Mouse (Mus musculus) midbrain, postnatal 0 days (tissue): ENCODE measurements around the gene Tgfa. TPM values are rescaled to one million over a fixed set of nuclear protein-coding genes. Genes with fewer than 3 reads are reported as not detected.

Experiments
- ATAC-seq: fragments of 200-750 bp; cut with Nextera tagmentation; 2 replicates; pipeline ENCODE4 v1.8.0; 2017; ENCODE audit warnings: moderate number of reproducible peaks, mild to moderate bottlenecking, moderate TSS enrichment, moderate library complexity; ENCODE audit not compliant: low FRiP score
- DNase-seq: peaks from one replicate; pipeline ENCODE4 v3.0.0-alpha.2; 2015; ENCODE audit warnings: low spot score
- H3K27ac ChIP-seq: fragments of 300-500 bp; sonication (generic); 2 replicates; pipeline ENCODE4 v1.5.1; 2014; ENCODE audit warnings: low read depth, mild to moderate bottlenecking, low read length, mixed read lengths
- H3K27me3 ChIP-seq: fragments of 300-500 bp; sonication (generic); 2 replicates; pipeline ENCODE4 v1.6.1; 2014; ENCODE audit warnings: low read length, control low read depth, mixed read lengths; ENCODE audit not compliant: insufficient read depth
- H3K36me3 ChIP-seq: fragments of 300-500 bp; sonication (generic); 2 replicates; pipeline ENCODE4 v1.6.1; 2014; ENCODE audit warnings: low read length, control low read depth, mixed read lengths; ENCODE audit not compliant: insufficient read depth
- H3K4me1 ChIP-seq: fragments of 300-500 bp; sonication (generic); 2 replicates; pipeline ENCODE4 v1.6.1; 2014; ENCODE audit warnings: mild to moderate bottlenecking, control low read depth, antibody characterized with exemption, low read length, mixed read lengths; ENCODE audit not compliant: insufficient read depth
- H3K4me2 ChIP-seq: fragments of 300-500 bp; sonication (generic); 2 replicates; pipeline ENCODE4 v1.6.1; 2014; ENCODE audit warnings: low read depth, mild to moderate bottlenecking, low read length, mixed read lengths; ENCODE audit not compliant: poor library complexity, severe bottlenecking
- H3K4me3 ChIP-seq: fragments of 300-500 bp; sonication (generic); 2 replicates; pipeline ENCODE4 v1.5.1; 2014; ENCODE audit warnings: low read depth, mild to moderate bottlenecking, low read length, moderate library complexity
- H3K9ac ChIP-seq: fragments of 300-500 bp; sonication (generic); replicated peaks from 2 replicates; pipeline ENCODE4 v1.6.1; 2014; ENCODE audit warnings: mild to moderate bottlenecking, low read length, moderate library complexity, mixed read lengths; ENCODE audit not compliant: poor library complexity, severe bottlenecking
- H3K9me3 ChIP-seq: fragments of 300-500 bp; sonication (generic); 2 replicates; pipeline ENCODE4 v1.6.1; 2016; ENCODE audit warnings: low read length, control low read depth
- CTCF ChIP-seq: IDR thresholded peaks from 2 replicates; pipeline ENCODE4 v1.5.1; 2016; ENCODE audit warnings: antibody characterized with exemption, mild to moderate bottlenecking
- WGBS: fragments of 180-500 bp; shearing (Covaris S2); extraction: QIAGEN DNeasy Blood & Tissue Kit; methylation state at CpG from one replicate; pipeline ENCODE4 v1.1.7; 2014; 5-methylcytosine and 5-hydroxymethylcytosine counted together
- polyA plus RNA-seq: library from polyadenylated mRNA; unstranded; fragments of >200 nt; fragmentation: Nextera tagmentation; extraction: Ambion mirVana; gene quantifications from 2 replicates; pipeline ENCODE4 v1.2.1, GENCODE M21; 2015
- total RNA-seq: library from RNA; depleted of rRNA; stranded (reverse); fragments of >200 nt; gene quantifications from 2 replicates; pipeline ENCODE4 v1.2.3, GENCODE M21; 2014

Tgfa gene
- total and polyA plus RNA-seq, 2 experiments from 2014 or later, result 16.8 to 37.1 TPM

DNA sequence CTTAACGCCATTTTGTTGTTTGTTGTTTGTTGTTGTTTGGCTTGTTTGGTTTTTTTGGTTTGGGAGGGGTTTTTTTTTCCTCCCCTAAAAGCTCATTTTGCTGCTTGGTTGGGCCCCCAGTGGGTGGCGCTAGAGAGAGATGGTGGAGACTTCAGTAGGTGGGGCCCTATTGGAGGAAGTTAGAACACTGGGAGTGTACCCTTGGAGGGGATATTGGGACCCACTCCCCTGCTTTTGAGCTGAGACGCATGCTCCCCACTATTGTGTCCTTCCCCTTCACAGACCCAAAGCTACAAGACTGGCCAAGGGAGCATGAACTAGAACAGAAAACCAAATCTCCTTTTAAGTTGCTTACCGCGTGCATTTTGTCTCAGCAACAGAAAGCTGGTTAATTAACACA is 1.1 kb upstream of the Tgfa start:
- Histone ChIP-seq H3K9ac (no peak overlapping the region), H3K4me1 (no peaks in the 10 kb centered on the region; the same call in 1 of the 2 replicates), H3K4me2 (no peak overlapping the region), H3K9me3 (no peaks in the 10 kb centered on the region), H3K27me3 (no peaks in the 10 kb centered on the region), H3K27ac (no peak overlapping the region), H3K4me3 (no peak overlapping the region), H3K36me3 (no peaks in the 10 kb centered on the region)
- ATAC-seq (no peak), DNase-seq (peak; percentile 27)
- WGBS, result 62% methylated on average over 5 of the region's 5 CpGs
- peak; percentile 68 for TF ChIP-seq CTCF

GRCm38 (mm10) chr6:86196034-86196433 is 1.0 kb downstream of the Tgfa start:
- Histone ChIP-seq H3K9me3 (no peaks in the 10 kb centered on the region), H3K36me3 (no peaks in the 10 kb centered on the region), H3K9ac (peak overlapping the region; percentile 76; the same call in 1 of the 2 replicates), H3K27ac (no peak overlapping the region), H3K4me2 (peak overlapping the region; percentile 98), H3K4me1 (no peaks in the 10 kb centered on the region; the same call in 1 of the 2 replicates), H3K27me3 (no peaks in the 10 kb centered on the region), H3K4me3 (peak overlapping the region; percentile 80)
- no peak for ATAC-seq
- 5% methylated on average over 14 of the region's 14 CpGs for WGBS
- no peak for DNase-seq
- TF ChIP-seq CTCF, result no peak

DNA sequence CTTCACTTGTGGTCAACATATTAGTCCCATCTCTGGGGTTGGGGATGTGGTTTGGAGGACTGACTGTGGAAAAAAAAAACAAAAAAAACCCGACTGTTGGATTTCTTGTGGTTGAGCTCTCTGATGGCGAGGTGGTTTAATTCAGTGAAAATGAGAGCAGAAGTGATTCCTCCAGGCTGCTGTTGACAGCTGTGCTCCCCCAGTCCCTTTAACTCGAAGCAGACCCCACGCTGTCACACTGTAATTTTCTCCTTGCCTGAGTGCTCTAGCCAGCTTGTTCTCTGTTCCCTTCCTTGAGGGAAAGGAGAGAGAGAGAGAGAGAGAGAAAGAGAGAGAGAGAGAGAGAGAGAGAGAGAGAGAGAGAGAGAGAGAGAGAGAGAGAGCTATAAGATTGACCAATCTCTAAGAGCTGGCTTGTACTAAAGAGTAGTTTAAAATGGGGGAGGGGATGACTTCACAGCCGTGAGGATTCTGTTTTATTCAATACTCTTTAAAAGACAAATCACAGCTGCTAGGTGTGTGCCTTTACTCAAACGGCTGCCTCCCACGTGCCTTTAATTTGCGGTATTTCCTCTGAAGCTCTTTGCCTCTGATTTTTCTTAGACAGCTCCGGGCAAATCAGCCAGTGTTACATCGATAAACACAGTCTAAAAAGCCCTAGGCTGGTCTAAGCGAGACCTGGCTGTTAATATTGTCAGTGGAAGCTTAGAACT is 2.3 kb downstream of the Tgfa start:
- Histone ChIP-seq H3K27me3 (no peaks in the 10 kb centered on the region), H3K9me3 (no peaks in the 10 kb centered on the region), H3K36me3 (no peaks in the 10 kb centered on the region), H3K27ac (no peak overlapping the region), H3K9ac (no peak overlapping the region), H3K4me3 (no peak overlapping the region), H3K4me1 (no peaks in the 10 kb centered on the region; the same call in 1 of the 2 replicates), H3K4me2 (peak overlapping the region; percentile 98)
- no peak for ATAC-seq
- peak; percentile 22 for DNase-seq
- TF ChIP-seq CTCF, result no peak
- WGBS, result 31% methylated on average over 11 of the region's 11 CpGs

DNA sequence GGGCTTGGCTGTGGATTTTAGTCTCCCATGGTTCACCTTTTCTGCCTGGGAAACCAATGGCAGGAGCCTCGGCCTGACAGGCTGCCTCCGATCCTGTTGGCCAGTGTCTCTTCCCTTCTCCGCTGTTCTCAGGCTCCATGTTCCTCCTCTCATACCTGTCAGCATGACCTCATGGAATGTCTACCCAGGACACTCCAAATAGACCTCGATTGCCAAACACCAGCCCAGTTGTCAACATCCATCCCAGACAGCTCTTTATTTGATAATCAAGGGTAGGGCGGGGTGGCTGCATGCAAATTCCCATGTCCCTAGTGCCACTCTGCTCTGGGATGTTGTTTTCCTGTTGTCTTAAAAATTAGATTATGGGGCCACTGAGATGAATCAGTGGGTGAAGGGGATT is 5.9 kb downstream of the Tgfa start:
- H3K36me3 ChIP-seq, result no peaks in the 10 kb centered on the region
- no peaks in the 10 kb centered on the region for H3K9me3 ChIP-seq
- no peak overlapping the region for H3K4me3 ChIP-seq
- H3K27me3 ChIP-seq, result no peaks in the 10 kb centered on the region
- H3K9ac ChIP-seq, result no peak overlapping the region
- no peak for ATAC-seq
- WGBS, result 83% methylated on average over 5 of the region's 5 CpGs
- no peak for DNase-seq
- no peak overlapping the region for H3K27ac ChIP-seq
- no peak overlapping the region for H3K4me2 ChIP-seq
- H3K4me1 ChIP-seq, result no peaks in the 10 kb centered on the region
- TF ChIP-seq CTCF, result no peak

DNA sequence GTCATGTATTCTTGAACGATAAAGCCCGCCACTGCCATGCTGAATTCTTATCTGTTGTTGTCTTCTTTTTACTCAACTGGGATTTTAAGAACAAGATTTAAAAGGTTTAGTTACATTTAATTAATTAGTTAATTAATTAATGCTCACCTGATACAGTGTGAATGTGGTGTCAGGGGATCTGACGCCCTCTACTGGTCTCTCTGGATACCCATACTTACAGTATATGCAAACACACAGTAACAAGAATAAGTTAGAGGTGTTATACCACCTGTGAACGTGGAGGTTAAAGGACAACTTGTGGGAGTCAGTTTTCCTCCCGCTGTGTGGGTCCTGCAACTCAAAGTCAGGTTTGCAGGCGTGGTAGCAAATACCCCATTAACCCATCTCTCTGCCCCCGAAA is 8.1 kb downstream of the Tgfa start:
- DNase-seq (no peak), ATAC-seq (no peak)
- no peak overlapping the region for H3K4me2 ChIP-seq
- TF ChIP-seq CTCF, result peak; percentile 26; the same call in 1 of the 2 replicates
- H3K36me3 ChIP-seq, result no peaks in the 10 kb centered on the region
- H3K9ac ChIP-seq, result no peak overlapping the region
- WGBS, result 80% methylated on average over 7 of the region's 7 CpGs
- no peaks in the 10 kb centered on the region for H3K9me3 ChIP-seq
- H3K4me3 ChIP-seq, result no peak overlapping the region
- no peaks in the 10 kb centered on the region for H3K4me1 ChIP-seq
- no peak overlapping the region for H3K27ac ChIP-seq
- no peaks in the 10 kb centered on the region for H3K27me3 ChIP-seq

GRCm38 (mm10) chr6:86206014-86206413 is 11.0 kb downstream of the Tgfa start:
- H3K9ac ChIP-seq, result no peak overlapping the region
- no peak overlapping the region for H3K4me2 ChIP-seq
- no peak for ATAC-seq
- WGBS, result 86% methylated on average over 6 of the region's 6 CpGs
- no peaks in the 10 kb centered on the region for H3K9me3 ChIP-seq
- H3K36me3 ChIP-seq, result no peaks in the 10 kb centered on the region
- DNase-seq, result no peak
- peaks cover 2% of the 10 kb centered on the region; the same call in 1 of the 2 replicates for H3K27me3 ChIP-seq
- no peak overlapping the region for H3K4me3 ChIP-seq
- TF ChIP-seq CTCF, result no peak
- no peak overlapping the region for H3K27ac ChIP-seq
- 0 out of 2 replicates have a peak, but pooled peaks cover 2% of the 10 kb centered on the region for H3K4me1 ChIP-seq
